Mouse (Mus musculus): Measurements from ENCODE around the gene Nxph3.
A peak's percentile ranks its signal among the peaks of the same experiment; 100 is the strongest.

Nxph3 gene

GRCm38 (mm10) chr11:95514298-95514861 lies at the start of gene Nxph3:
Nxph3 (minus strand) TSS chr11:95514570.
- no peak for DNase-seq (ENCODE audit: low spot score)

GRCm38 (mm10) chr11:95563849-95564248 lies 49.5 kb upstream of the Nxph3 start:
- no peak for DNase-seq (ENCODE audit: low spot score)

- DNase-seq (ENCODE audit: low spot score) = no peak
Observed at GRCm38 (mm10) chr11:95560773-95561172, 46.4 kb upstream of the Nxph3 start.

- no peak for DNase-seq (ENCODE audit: low spot score)
Observed at GRCm38 (mm10) chr11:95559761-95560160, 45.4 kb upstream of the Nxph3 start.

GRCm38 (mm10) chr11:95557719-95558118 lies 43.3 kb upstream of the Nxph3 start:
- DNase-seq (ENCODE audit: low spot score) = peak; percentile 50

- DNase-seq (ENCODE audit: low spot score) = no peak
Observed at GRCm38 (mm10) chr11:95557032-95557431, 42.7 kb upstream of the Nxph3 start.

- no peak for DNase-seq (ENCODE audit: low spot score)
Observed at GRCm38 (mm10) chr11:95555279-95555678, 40.9 kb upstream of the Nxph3 start.

- no peak for DNase-seq (ENCODE audit: low spot score)
Observed at GRCm38 (mm10) chr11:95550301-95551021, 36.1 kb upstream of the Nxph3 start.

GRCm38 (mm10) chr11:95546021-95546782 lies 31.8 kb upstream of the Nxph3 start:
- no peak for DNase-seq (ENCODE audit: low spot score)

- no peak for DNase-seq (ENCODE audit: low spot score)
Observed at GRCm38 (mm10) chr11:95544546-95545327, 30.4 kb upstream of the Nxph3 start.

GRCm38 (mm10) chr11:95540637-95541385 lies 26.4 kb upstream of the Nxph3 start:
- no peak for DNase-seq (ENCODE audit: low spot score)

- peak; percentile 94 for DNase-seq (ENCODE audit: low spot score)
Observed at GRCm38 (mm10) chr11:95538378-95539104, 24.2 kb upstream of the Nxph3 start.

GRCm38 (mm10) chr11:95533484-95534160 lies 19.3 kb upstream of the Nxph3 start:
- DNase-seq (ENCODE audit: low spot score) = peak; percentile 89

GRCm38 (mm10) chr11:95532353-95533072 lies 18.1 kb upstream of the Nxph3 start:
- no peak for DNase-seq (ENCODE audit: low spot score)

GRCm38 (mm10) chr11:95528231-95528630 lies 13.9 kb upstream of the Nxph3 start:
- no peak for DNase-seq (ENCODE audit: low spot score)

- DNase-seq (ENCODE audit: low spot score) = no peak
Observed at GRCm38 (mm10) chr11:95527307-95527706, 12.9 kb upstream of the Nxph3 start.

- peak; percentile 71 for DNase-seq (ENCODE audit: low spot score)
Observed at GRCm38 (mm10) chr11:95521563-95521962, 7.2 kb upstream of the Nxph3 start.

GRCm38 (mm10) chr11:95520456-95521072 lies 6.2 kb upstream of the Nxph3 start:
- DNase-seq (ENCODE audit: low spot score) = peak; percentile 77

GRCm38 (mm10) chr11:95519996-95520395 lies 5.6 kb upstream of the Nxph3 start:
- no peak for DNase-seq (ENCODE audit: low spot score)
